Mouse (Mus musculus) inflammation-experienced regulatory T-cells, adult 6 months (primary cell): ENCODE data around the gene Plin5. TPM values are rescaled to one million over a fixed set of nuclear protein-coding genes. Genes with fewer than 3 reads are reported as not detected.

Experiments used
- ATAC-seq: one replicate; pipeline ENCODE4 v1.8.0; 2017
- polyA plus RNA-seq, 3 experiments: library from polyadenylated mRNA; unstranded; fragments of 100-300 nt; shearing (Covaris generic); gene quantifications; one replicate each; pipeline ENCODE4 v1.2.1; 2017

The Plin5 gene
- polyA plus RNA-seq, 3 experiments from 2014 or later: 0.16 TPM; not detected in 2

- ATAC-seq: peak; percentile 40
Observed at GRCm38 (mm10) chr17:56132661-56133060, 15.3 kb upstream of the Plin5 start.

- ATAC-seq: no peak
Observed at GRCm38 (mm10) chr17:56131814-56132213, 14.4 kb upstream of the Plin5 start.

- ATAC-seq: no peak
Observed at GRCm38 (mm10) chr17:56131136-56131535, 13.7 kb upstream of the Plin5 start.

- ATAC-seq: no peak
Observed at GRCm38 (mm10) chr17:56128246-56128645, 10.8 kb upstream of the Plin5 start.

- no peak for ATAC-seq
Observed at GRCm38 (mm10) chr17:56126175-56126574, 8.8 kb upstream of the Plin5 start.

GRCm38 (mm10) chr17:56125276-56125630 is 7.9 kb upstream of the Plin5 start:
- no peak for ATAC-seq

- peak; percentile 38 for ATAC-seq
Observed at GRCm38 (mm10) chr17:56124377-56125275, 7.2 kb upstream of the Plin5 start.

GRCm38 (mm10) chr17:56123681-56124340 is 6.4 kb upstream of the Plin5 start:
- ATAC-seq: no peak

GRCm38 (mm10) chr17:56123161-56123560 is 5.8 kb upstream of the Plin5 start:
- no peak for ATAC-seq

- no peak for ATAC-seq
Observed at GRCm38 (mm10) chr17:56121826-56122225, 4.4 kb upstream of the Plin5 start, which contains the start of gene Lrg1. Gene Lrg1, minus strand, starts transcription at chr17:56122001.

GRCm38 (mm10) chr17:56119981-56120880 is 2.8 kb upstream of the Plin5 start:
- no peak for ATAC-seq

GRCm38 (mm10) chr17:56119431-56119830 is 2.0 kb upstream of the Plin5 start:
- ATAC-seq: no peak

GRCm38 (mm10) chr17:56116193-56116592 is 1.2 kb downstream of the Plin5 start:
- ATAC-seq: no peak

GRCm38 (mm10) chr17:56112743-56113142 is 4.7 kb downstream of the Plin5 start:
- no peak for ATAC-seq

- ATAC-seq: peak; percentile 58
Observed at GRCm38 (mm10) chr17:56111864-56112263, 5.5 kb downstream of the Plin5 start.

- no peak for ATAC-seq
Observed at GRCm38 (mm10) chr17:56111021-56111420, 6.4 kb downstream of the Plin5 start.

- ATAC-seq: no peak
Observed at GRCm38 (mm10) chr17:56110571-56110970, 6.8 kb downstream of the Plin5 start.

GRCm38 (mm10) chr17:56109219-56110051 is 8.0 kb downstream of the Plin5 start, which contains the start of gene Plin4:
Gene Plin4, minus strand, starts transcription at chr17:56109803.
- no peak for ATAC-seq

- ATAC-seq: no peak
Observed at GRCm38 (mm10) chr17:56108334-56109044, 8.9 kb downstream of the Plin5 start.

- no peak for ATAC-seq
Observed at GRCm38 (mm10) chr17:56107736-56108135, 9.7 kb downstream of the Plin5 start.

- no peak for ATAC-seq
Observed at GRCm38 (mm10) chr17:56106981-56107380, 10.4 kb downstream of the Plin5 start.
